Mouse (Mus musculus): Measurements from ENCODE around the gene Naa20.

DNA sequence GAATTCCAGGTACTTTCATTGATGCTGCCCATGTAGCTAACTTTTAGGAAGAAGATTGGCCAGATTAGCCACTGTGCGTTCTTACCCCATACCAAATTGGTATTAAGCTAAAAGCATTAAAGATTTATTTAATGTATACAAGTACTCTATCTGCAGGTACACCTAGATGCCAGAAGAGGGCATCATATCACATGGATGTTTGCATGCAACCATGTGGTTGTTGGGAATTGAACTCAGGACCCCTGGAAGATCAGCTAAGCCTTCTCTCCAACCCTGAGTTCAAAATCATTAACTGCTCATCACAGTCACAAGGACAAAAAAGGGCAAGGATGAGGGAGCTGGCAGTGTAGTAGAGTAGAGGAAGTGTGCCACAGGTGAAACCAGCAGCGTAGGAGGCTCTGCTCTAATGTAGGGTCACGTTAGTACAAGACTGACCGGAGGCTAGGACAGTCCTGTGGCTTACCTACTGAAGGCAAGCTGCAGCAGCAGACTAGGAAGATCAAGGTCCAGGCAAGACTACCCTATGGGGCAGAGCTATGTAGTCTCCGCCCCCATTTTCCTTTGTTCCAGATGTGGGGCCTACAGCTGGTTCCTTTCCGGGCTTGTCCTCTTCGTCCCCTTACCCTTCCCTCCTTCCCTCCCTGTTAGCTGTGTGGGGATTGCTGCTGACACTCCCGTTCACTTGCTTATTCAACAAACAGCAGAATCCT, 19.2 kb downstream of the Naa20 start:
- TF ChIP-seq POLR2A (IDR thresholded peaks at IDR 0.05; ENCODE audit: low read depth, low read length): no peak
- TF ChIP-seq HCFC1 (IDR thresholded peaks at IDR 0.05; ENCODE audit: low read depth, low read length): no peak
- TF ChIP-seq GABPA (IDR thresholded peaks at IDR 0.05; ENCODE audit: insufficient replicate concordance, low read depth, low read length): no peak
- peak; percentile 61; the same call in 1 of the 2 replicates for TF ChIP-seq MYC (IDR thresholded peaks at IDR 0.05; ENCODE audit: low read depth, low read length)
- TF ChIP-seq CTCF (conservative IDR thresholded peaks at IDR 0.05 in 1 of 2, IDR thresholded peaks at IDR 0.05 in 1 of 2; ENCODE audit: low read depth in 2 of 2, low read length in 2 of 2): peak in 1 of 2 experiments; percentile 40; a peak in 3 of 4 replicates
- no peak for TF ChIP-seq CHD2 (IDR thresholded peaks at IDR 0.05; ENCODE audit: low read length)
- TF ChIP-seq SMC3 (IDR thresholded peaks at IDR 0.05; ENCODE audit: low read depth, low read length): peak; percentile 12; the same call in 1 of the 2 replicates
- TF ChIP-seq JUND (conservative IDR thresholded peaks at IDR 0.05; ENCODE audit: low read depth, low read length): no peak
- TF ChIP-seq EP300 (IDR thresholded peaks at IDR 0.05; ENCODE audit: low read length): no peak
- TF ChIP-seq KAT2A (IDR thresholded peaks at IDR 0.05; ENCODE audit: insufficient replicate concordance, low read length): no peak
- no peak for TF ChIP-seq E2F4 (IDR thresholded peaks at IDR 0.05; ENCODE audit: insufficient replicate concordance, low read depth, low read length)
- no peak for TF ChIP-seq RCOR1 (conservative IDR thresholded peaks at IDR 0.05; ENCODE audit: low read depth, low read length)
- no peak for TF ChIP-seq SIN3A (IDR thresholded peaks at IDR 0.05; ENCODE audit: low read length)

All from CH12.LX (cell line).